Comparison of ENCODE assay signal across 26 mouse cellular contexts in the genomic region with DNA sequence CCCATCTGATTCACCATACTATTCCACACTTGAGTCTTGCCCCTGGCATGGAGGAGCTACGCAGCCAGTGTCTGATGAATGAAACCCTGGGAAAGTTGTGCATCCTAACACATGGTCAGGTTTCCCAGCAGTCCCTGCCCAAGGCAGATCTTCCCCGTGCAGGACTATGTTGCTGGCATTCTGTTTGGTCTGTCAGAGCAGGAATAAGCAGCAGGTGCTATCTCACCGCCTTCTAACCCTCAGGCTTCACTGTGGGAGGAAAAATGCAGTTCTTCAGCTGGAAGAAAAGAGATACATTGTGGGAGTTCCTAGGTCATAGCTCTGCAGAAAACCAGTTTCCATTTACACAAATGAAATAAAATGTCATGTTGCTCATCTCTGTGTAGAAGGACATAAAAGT.
DNase-seq lines count a peak whose midpoint lies in the region; ATAC-seq and TF ChIP-seq lines count a peak whose summit lies in the region.
"Had no signal": no experiment of that assay in that cellular context is flagged by ENCODE, and none has a peak within 500 bp of the region (broad histone marks: within the 10 kb centered on the region; RNA-seq: fewer than 3 reads in every experiment).

No protein-coding gene starts in this region.

- no peaks in the 10 kb centered on the region for H3K9me3 ChIP-seq in forebrain, embryonic 13.5 days (replicated peaks)
- no peaks in the 10 kb centered on the region for H3K9me3 ChIP-seq in forebrain, embryonic 10.5 days
- no peaks in the 10 kb centered on the region for H3K9me3 ChIP-seq in hindbrain, postnatal 0 days (ENCODE audit: low read length)
- H3K9me3 ChIP-seq in hindbrain, embryonic 13.5 days, result 0 out of 2 replicates have a peak, but pooled peaks cover 3% of the 10 kb centered on the region
- H3K9me3 ChIP-seq in limb, embryonic 15.5 days, result no peaks in the 10 kb centered on the region
- no peaks in the 10 kb centered on the region for H3K9me3 ChIP-seq in limb, embryonic 10.5 days (replicated peaks)
- H3K9me3 ChIP-seq: embryonic facial prominence, embryonic 10.5 days; embryonic facial prominence, embryonic 12.5 days; forebrain, embryonic 12.5 days; forebrain, embryonic 15.5 days had no signal

- no peak overlapping the region for H3K9ac ChIP-seq in forebrain, embryonic 13.5 days
- H3K9ac ChIP-seq in hindbrain, postnatal 0 days (replicated peaks; ENCODE audit: low read length), result no peak overlapping the region
- no peak overlapping the region for H3K9ac ChIP-seq in hindbrain, embryonic 13.5 days
- no peak overlapping the region for H3K9ac ChIP-seq in limb, embryonic 15.5 days
- H3K9ac ChIP-seq: embryonic facial prominence, embryonic 12.5 days; forebrain, embryonic 12.5 days; forebrain, embryonic 15.5 days; forebrain, postnatal 0 days had no signal

- H3K4me2 ChIP-seq in forebrain, embryonic 13.5 days, result no peak overlapping the region
- H3K4me2 ChIP-seq in hindbrain, postnatal 0 days (ENCODE audit: low read depth, low read length), result no peak overlapping the region
- no peak overlapping the region for H3K4me2 ChIP-seq in hindbrain, embryonic 13.5 days
- H3K4me2 ChIP-seq in limb, embryonic 15.5 days, result no peak overlapping the region
- H3K4me2 ChIP-seq: embryonic facial prominence, embryonic 12.5 days; forebrain, embryonic 12.5 days; forebrain, embryonic 15.5 days had no signal

- H3K36me3 ChIP-seq in forebrain, embryonic 13.5 days (ENCODE audit: poor library complexity, severe bottlenecking), result peaks cover 58% of the 10 kb centered on the region
- H3K36me3 ChIP-seq in forebrain, embryonic 10.5 days (replicated peaks), result peaks cover 33% of the 10 kb centered on the region; the same call in 1 of the 2 replicates
- peaks cover 2% of the 10 kb centered on the region; the same call in 1 of the 2 replicates for H3K36me3 ChIP-seq in hindbrain, postnatal 0 days (ENCODE audit: insufficient read depth, low read length)
- peaks cover 9% of the 10 kb centered on the region for H3K36me3 ChIP-seq in hindbrain, embryonic 13.5 days
- peaks cover 50% of the 10 kb centered on the region for H3K36me3 ChIP-seq in limb, embryonic 15.5 days
- H3K36me3 ChIP-seq in limb, embryonic 10.5 days, result peaks cover 22% of the 10 kb centered on the region; the same call in 1 of the 2 replicates

- no peak for DNase-seq in forebrain, embryonic 10.5 days (ENCODE audit: extremely low spot score, low spot score)
- no peak for DNase-seq in hindbrain, postnatal 0 days (ENCODE audit: low spot score)
- DNase-seq in limb, embryonic 10.5 days (ENCODE audit: low spot score), result no peak
- peak; percentile 51 for DNase-seq in brain, adult 2 months (ENCODE audit: low read depth, low spot score)
- DNase-seq in c-Kit-positive CD71-positive TER-119-positive erythroid progenitor cells, embryonic 14.5 days (ENCODE audit: low spot score), result no peak
- DNase-seq: adrenal gland, adult 8-10 months; adrenal gland, postnatal 14 days; adrenal gland, postnatal 36 days; B cell, adult 2 months; cerebellum, adult 11-12 months; cerebellum, adult 2 months; cerebellum, adult 9-10 months; cerebellum, postnatal 10 days; cerebellum, postnatal 25 days; forebrain, postnatal 0 days had no signal

- TF ChIP-seq CTCF in hindbrain, postnatal 0 days (IDR thresholded peaks at IDR 0.05; ENCODE audit: low read depth), result no peak

- no peak for ATAC-seq in forebrain, embryonic 13.5 days
- ATAC-seq in hindbrain, postnatal 0 days, result 0 out of 2 replicates have a peak, but pooled peaks have one; percentile 29
- no peak for ATAC-seq in hindbrain, embryonic 13.5 days (ENCODE audit: low FRiP score)
- ATAC-seq in limb, embryonic 15.5 days (ENCODE audit: insufficient number of reproducible peaks, low FRiP score, low TSS enrichment, low read depth), result no peak
- ATAC-seq: activated CD4-positive, CD25-positive, alpha-beta regulatory T cell, adult 4 months; CD4-positive, CD25-positive, alpha-beta regulatory T cell, adult 4 months; forebrain, embryonic 15.5 days; forebrain, postnatal 0 days; Patski had no signal

- no peak overlapping the region for H3K4me3 ChIP-seq in forebrain, embryonic 13.5 days
- H3K4me3 ChIP-seq in forebrain, embryonic 10.5 days, result no peak overlapping the region
- H3K4me3 ChIP-seq in hindbrain, postnatal 0 days (ENCODE audit: low read length), result no peak overlapping the region
- no peak overlapping the region for H3K4me3 ChIP-seq in hindbrain, embryonic 13.5 days
- H3K4me3 ChIP-seq in limb, embryonic 15.5 days, result no peak overlapping the region
- H3K4me3 ChIP-seq in limb, embryonic 10.5 days, result no peak overlapping the region
- H3K4me3 ChIP-seq: embryonic facial prominence, embryonic 10.5 days; embryonic facial prominence, embryonic 12.5 days; forebrain, embryonic 12.5 days; forebrain, embryonic 15.5 days had no signal

- WGBS in forebrain, embryonic 13.5 days, result 85% methylated on average over 3 of the region's 3 CpGs
- WGBS in forebrain, embryonic 10.5 days, result 80% methylated on average over 3 of the region's 3 CpGs
- 71% methylated on average over 3 of the region's 3 CpGs for WGBS in hindbrain, postnatal 0 days
- 70% methylated on average over 3 of the region's 3 CpGs for WGBS in hindbrain, embryonic 13.5 days
- WGBS in limb, embryonic 15.5 days, result 81% methylated on average over 3 of the region's 3 CpGs
- WGBS in limb, embryonic 10.5 days, result 82% methylated on average over 3 of the region's 3 CpGs

- no peaks in the 10 kb centered on the region for H3K27me3 ChIP-seq in forebrain, embryonic 13.5 days
- no peaks in the 10 kb centered on the region for H3K27me3 ChIP-seq in forebrain, embryonic 10.5 days (ENCODE audit: poor library complexity, severe bottlenecking)
- no peaks in the 10 kb centered on the region for H3K27me3 ChIP-seq in hindbrain, postnatal 0 days (ENCODE audit: insufficient read depth, low read length)
- H3K27me3 ChIP-seq in hindbrain, embryonic 13.5 days, result no peaks in the 10 kb centered on the region
- no peaks in the 10 kb centered on the region for H3K27me3 ChIP-seq in limb, embryonic 15.5 days
- H3K27me3 ChIP-seq in limb, embryonic 10.5 days (ENCODE audit: low read depth, poor library complexity, severe bottlenecking), result no peaks in the 10 kb centered on the region
- H3K27me3 ChIP-seq: CH12.LX; embryonic facial prominence, embryonic 12.5 days; forebrain, embryonic 12.5 days; forebrain, embryonic 15.5 days; Patski had no signal

- H3K4me1 ChIP-seq in forebrain, embryonic 13.5 days, result peaks cover 29% of the 10 kb centered on the region
- 0 out of 2 replicates have a peak, but pooled peaks cover 3% of the 10 kb centered on the region for H3K4me1 ChIP-seq in forebrain, embryonic 10.5 days
- no peaks in the 10 kb centered on the region for H3K4me1 ChIP-seq in hindbrain, postnatal 0 days (ENCODE audit: insufficient read depth, low read length)
- peaks cover 25% of the 10 kb centered on the region for H3K4me1 ChIP-seq in hindbrain, embryonic 13.5 days (replicated peaks)
- peaks cover 8% of the 10 kb centered on the region; the same call in 1 of the 2 replicates for H3K4me1 ChIP-seq in limb, embryonic 15.5 days
- H3K4me1 ChIP-seq in limb, embryonic 10.5 days, result peaks cover 8% of the 10 kb centered on the region; the same call in 1 of the 2 replicates
- H3K4me1 ChIP-seq: embryonic facial prominence, embryonic 10.5 days; embryonic facial prominence, embryonic 12.5 days had no signal

- 0 out of 2 replicates have a peak overlapping the region, but pooled peaks have one; percentile 3 for H3K27ac ChIP-seq in forebrain, embryonic 13.5 days
- no peak overlapping the region for H3K27ac ChIP-seq in forebrain, embryonic 10.5 days
- H3K27ac ChIP-seq in hindbrain, postnatal 0 days, result no peak overlapping the region
- H3K27ac ChIP-seq in hindbrain, embryonic 13.5 days, result no peak overlapping the region
- H3K27ac ChIP-seq in limb, embryonic 15.5 days, result 0 out of 2 replicates have a peak overlapping the region, but pooled peaks have one; percentile 11
- H3K27ac ChIP-seq in limb, embryonic 10.5 days, result no peak overlapping the region
- H3K27ac ChIP-seq: embryonic facial prominence, embryonic 10.5 days; embryonic facial prominence, embryonic 12.5 days; forebrain, embryonic 12.5 days; forebrain, embryonic 15.5 days had no signal

Comparison
In these comparisons a context has a peak if more than half of its experiments do, and no peak if none do; other contexts are left out.
1. H3K27ac ChIP-seq: peak in forebrain, embryonic 13.5 days (single experiment) and limb, embryonic 15.5 days (single experiment); none in forebrain, embryonic 10.5 days (single experiment), hindbrain, postnatal 0 days (single experiment), hindbrain, embryonic 13.5 days (single experiment) and limb, embryonic 10.5 days (single experiment).